Mouse (Mus musculus): ENCODE data around the gene Rer1.

Gene Rer1

DNA sequence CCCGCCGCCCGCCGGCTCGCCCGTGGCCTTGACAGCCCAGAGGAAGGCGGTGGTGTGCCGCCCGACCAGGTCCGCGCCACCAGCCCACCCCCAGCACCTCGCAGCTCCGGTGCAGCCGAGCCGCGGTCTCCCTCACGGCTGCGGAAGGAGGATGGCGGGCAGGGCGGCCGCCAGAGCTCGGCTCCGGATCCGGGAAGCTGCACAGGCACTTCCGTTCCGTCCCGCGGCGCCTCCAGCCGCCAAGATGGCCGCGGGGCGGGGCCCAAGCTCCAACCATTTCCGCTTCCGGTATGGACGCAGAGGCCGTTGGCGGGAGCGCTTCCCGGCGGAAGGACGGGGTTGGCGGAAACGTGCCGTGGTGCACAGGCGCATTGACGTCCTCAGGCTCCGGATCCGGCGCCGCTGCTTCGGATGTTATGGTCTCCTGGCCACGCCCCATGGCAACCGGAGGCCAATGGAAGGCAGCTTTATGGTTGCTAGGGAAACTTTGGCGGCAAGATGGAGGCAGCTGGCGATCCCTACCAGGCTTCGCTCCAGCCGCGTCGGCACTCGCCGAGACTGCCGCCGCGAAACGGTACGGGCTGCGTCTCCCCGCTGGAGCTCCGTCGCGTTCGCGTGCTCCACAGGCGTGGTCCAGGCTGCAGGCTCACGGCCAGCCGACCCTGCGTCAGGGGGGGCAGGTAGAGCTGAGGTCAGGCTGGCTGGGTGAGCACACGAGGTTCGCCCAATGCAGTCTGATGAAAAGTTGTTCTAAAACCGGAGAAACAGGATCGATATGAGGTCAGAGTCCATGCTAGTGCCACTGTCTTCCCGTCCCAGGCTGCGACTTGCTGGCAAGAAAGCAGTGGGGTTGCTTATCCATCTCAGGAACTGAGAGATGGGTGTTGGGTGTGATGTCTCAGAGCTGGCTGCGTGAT, at the start of gene Rer1, which contains the start of gene Morn1:
Gene Rer1 (minus strand): TSS at position 275 of the 917 bp plus-strand sequence.
Gene Morn1 (plus strand): TSS at position 470 of the 917 bp plus-strand sequence.
- DNase-seq (ENCODE audit: low spot score in 2 of 2): peak; percentile 99 to 100

GRCm38 (mm10) chr4:155134686-155135172, 48.5 kb upstream of the Rer1 start:
- DNase-seq (ENCODE audit: low spot score in 2 of 2): no peak

GRCm38 (mm10) chr4:155133658-155134417, 47.7 kb upstream of the Rer1 start:
- DNase-seq (ENCODE audit: low spot score in 2 of 2): no peak

- no peak for DNase-seq (ENCODE audit: low spot score in 2 of 2)
Observed at GRCm38 (mm10) chr4:155133188-155133587, 47.0 kb upstream of the Rer1 start.

GRCm38 (mm10) chr4:155130616-155131015, 44.4 kb upstream of the Rer1 start:
- no peak for DNase-seq (ENCODE audit: low spot score in 2 of 2)

DNA sequence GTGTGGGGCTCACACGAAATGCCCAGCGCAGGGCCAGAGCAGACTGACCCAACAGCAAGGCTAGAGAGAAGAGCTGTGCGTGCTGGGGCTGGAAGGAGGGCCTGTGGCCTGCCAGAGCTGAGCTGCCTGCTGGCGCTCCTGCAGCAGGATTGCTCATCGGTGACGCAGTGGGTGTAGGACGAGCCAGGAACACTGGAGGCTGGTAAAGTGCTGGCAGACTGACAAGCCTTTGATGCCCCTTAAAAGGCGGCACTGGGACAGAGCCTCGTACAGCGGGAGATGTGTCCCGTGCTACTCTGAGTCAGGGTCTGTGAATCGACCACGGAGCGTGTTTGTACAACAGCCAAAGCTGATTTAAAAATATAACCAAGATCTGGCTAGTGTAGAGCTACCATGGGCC, 43.8 kb upstream of the Rer1 start:
- DNase-seq (ENCODE audit: low spot score in 2 of 2): no peak

DNA sequence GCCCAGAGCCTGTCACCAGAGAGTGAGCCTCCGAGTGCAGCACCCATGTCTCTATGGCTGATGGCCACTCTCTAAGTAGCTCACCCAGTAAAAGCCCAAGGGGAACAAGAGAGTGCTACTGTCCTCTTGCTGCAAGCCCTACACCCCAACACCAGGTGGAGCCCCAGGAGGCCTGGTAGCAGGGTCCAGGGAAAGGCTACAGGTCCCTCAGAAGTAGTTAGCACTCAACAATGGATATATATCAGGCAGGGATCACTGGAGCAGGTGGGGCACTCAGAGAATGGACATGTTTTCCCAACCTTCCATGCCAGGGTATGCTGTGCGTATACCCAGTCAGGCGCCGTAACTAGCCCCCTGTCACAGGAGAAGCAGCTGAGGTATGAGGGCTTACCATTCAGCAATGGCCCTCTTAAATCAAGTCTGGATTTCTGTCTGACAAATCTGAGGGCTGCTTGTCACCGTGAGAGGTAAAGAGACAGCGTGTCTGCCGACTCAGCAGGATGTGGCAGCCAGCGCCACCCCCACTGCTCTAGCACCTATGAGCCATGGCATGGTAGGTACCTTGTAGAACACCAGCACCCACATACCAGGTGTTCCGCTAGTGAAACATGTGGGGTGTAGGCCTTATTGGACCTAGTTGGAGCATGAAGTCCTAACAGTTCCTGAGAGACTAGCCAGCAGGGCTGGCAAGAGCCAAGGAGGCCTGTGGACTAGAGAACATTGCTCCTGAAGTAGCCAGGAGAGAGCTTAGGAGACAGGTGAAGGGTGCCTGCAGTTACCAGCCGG, 43.1 kb upstream of the Rer1 start:
- peak; percentile 43 to 47 for DNase-seq (ENCODE audit: low spot score in 2 of 2)

GRCm38 (mm10) chr4:155128411-155128810, 42.2 kb upstream of the Rer1 start:
- no peak for DNase-seq (ENCODE audit: low spot score in 2 of 2)

GRCm38 (mm10) chr4:155126602-155127372, 40.6 kb upstream of the Rer1 start:
- DNase-seq (ENCODE audit: low spot score in 2 of 2): peak; percentile 28 to 36

GRCm38 (mm10) chr4:155126194-155126593, 40.0 kb upstream of the Rer1 start:
- no peak for DNase-seq (ENCODE audit: low spot score in 2 of 2)

DNA sequence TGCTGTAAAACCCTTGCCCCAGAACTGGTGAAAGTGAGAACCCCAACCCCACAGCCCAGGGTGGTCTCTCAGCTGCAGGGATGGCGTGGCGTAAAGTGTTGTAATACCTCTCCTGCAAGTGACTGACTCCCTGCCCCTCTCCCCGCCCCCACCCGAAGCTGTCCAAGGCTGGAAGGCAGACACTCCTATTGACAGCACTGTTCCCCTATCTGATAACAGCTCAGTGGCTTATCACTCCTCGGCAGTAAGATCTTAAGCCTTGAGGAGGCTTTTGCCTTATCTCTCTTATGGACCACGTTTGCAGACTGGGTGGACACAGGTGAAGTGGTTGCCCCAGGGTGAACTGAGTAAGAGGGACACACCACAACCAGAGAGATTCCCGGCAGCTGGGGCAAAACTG, 39.1 kb upstream of the Rer1 start:
- no peak for DNase-seq (ENCODE audit: low spot score in 2 of 2)

GRCm38 (mm10) chr4:155123868-155124534, 37.8 kb upstream of the Rer1 start:
- no peak for DNase-seq (ENCODE audit: low spot score in 2 of 2)

- no peak for DNase-seq (ENCODE audit: low spot score in 2 of 2)
Observed at GRCm38 (mm10) chr4:155122444-155123040, 36.4 kb upstream of the Rer1 start.

DNA sequence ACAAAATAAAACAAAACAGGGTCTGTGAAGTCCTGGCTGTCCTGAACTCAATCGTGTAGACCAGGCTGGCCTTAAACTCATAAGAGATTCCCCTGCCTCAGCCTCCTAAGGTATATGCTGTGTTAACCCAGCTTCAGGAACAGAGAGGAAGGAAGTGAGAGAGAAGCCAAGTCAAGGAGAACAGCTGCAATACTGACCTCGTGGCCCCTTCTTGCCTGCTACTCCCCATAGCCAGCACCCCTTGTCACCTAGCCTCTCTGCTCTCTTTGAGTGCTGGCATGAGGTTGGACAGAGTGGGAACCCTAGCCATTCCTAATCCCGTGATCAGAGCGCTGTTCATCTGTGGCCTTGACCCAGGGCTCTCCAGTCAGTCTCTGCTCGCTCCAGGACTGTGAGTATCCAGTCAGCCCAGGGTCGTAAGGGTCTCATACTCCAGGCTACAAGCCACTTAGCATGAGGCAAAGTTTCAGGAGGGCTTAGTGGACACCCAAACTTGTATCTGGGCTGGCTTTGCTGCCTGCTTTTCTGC, 35.8 kb upstream of the Rer1 start:
- DNase-seq (ENCODE audit: low spot score in 2 of 2): no peak

DNA sequence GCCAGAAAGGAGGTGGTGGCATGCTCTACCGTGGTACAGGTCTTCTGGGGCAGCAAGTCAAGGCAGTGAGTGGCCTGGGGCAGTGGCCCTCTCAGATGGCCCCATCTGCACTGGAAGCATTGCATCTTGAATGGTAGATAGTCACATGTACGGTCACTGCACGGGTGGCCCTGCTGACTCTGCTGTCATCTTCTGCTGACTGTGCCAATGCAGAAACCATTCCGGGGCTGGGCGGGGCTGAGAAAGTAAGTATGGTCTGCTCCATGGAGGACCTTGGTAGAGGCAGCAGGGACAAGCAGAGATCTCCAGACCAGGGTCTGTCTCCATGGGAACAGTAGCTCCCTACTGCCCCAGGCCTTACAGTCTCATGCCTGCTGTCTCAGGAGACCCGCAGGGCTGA, 35.0 kb upstream of the Rer1 start:
- no peak for DNase-seq (ENCODE audit: low spot score in 2 of 2)

DNA sequence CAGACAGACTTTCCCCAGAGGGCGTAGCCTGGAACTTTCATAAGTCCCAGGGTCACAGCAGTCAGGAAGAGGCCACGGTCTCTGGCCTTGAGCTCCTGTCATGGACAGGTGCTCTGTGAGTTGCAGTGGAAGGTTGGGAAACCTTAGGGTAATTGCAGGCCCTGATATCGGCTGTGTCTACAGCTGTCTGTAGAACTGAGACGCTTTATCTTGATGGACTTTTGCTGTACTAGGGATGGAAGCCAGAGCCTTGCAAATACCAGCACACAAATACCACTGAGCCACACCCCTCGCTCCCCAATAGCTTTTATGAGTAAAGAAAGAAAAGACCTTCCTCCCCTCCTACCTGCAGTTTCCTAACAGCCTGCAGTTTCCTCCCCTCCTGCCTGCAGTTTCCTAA, 34.4 kb upstream of the Rer1 start:
- no peak for DNase-seq (ENCODE audit: low spot score in 2 of 2)

DNA sequence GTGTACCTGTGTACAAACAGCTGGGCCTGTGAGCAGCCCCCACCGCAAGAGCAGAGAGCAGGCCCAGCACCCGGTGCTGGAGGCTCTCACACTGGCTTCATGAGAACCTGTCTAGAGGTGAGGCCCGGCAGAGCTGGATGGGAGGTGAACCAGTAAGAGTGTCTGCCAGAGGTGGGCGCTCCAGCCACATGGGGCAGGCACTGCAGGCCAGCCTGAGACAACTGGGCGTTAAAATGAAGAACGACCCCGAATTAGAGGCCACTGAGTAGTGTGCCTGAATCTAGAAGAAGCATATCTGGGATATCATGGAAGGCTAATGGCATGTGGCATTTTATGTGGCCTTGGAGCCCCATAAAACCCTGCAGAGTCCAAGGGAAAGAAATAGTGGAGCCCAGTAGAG, 33.9 kb upstream of the Rer1 start:
- no peak for DNase-seq (ENCODE audit: low spot score in 2 of 2)

GRCm38 (mm10) chr4:155118278-155118677, 32.1 kb upstream of the Rer1 start:
- no peak for DNase-seq (ENCODE audit: low spot score in 2 of 2)

DNA sequence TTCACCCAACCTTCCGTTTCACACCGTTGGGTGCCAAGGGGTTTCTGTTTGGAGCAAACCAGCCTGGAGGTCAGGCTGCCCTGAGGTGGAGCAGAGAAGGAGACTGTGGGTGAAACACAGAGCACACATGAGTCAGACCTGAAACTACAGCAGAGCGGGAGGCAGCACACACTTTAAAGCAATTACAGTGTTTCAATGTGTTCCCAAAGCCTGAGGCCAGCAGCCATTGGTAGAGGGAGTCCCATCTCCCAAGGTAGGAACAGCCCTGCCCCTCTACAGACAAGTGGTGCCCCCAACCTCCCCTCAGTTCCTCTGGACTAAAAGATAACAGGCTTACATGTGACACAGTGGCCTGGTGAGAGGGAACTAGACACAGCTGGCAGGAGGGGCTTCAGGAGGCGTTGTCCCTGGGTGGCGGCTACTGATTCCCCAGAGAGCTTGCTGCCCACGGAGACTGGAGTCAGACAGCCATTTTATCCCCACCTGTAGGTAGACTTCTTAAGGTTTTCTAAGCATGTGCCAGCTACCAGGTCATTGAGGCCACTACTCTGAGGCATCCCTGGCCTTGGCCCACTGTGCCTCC, 31.3 kb upstream of the Rer1 start:
- no peak for DNase-seq (ENCODE audit: low spot score in 2 of 2)

Measured in thymus, postnatal 10 days (tissue).